Mouse (Mus musculus): ENCODE data around the gene Bahcc1.
A peak's percentile ranks its signal among the peaks of the same experiment; 100 is the strongest.

Gene Bahcc1

DNA sequence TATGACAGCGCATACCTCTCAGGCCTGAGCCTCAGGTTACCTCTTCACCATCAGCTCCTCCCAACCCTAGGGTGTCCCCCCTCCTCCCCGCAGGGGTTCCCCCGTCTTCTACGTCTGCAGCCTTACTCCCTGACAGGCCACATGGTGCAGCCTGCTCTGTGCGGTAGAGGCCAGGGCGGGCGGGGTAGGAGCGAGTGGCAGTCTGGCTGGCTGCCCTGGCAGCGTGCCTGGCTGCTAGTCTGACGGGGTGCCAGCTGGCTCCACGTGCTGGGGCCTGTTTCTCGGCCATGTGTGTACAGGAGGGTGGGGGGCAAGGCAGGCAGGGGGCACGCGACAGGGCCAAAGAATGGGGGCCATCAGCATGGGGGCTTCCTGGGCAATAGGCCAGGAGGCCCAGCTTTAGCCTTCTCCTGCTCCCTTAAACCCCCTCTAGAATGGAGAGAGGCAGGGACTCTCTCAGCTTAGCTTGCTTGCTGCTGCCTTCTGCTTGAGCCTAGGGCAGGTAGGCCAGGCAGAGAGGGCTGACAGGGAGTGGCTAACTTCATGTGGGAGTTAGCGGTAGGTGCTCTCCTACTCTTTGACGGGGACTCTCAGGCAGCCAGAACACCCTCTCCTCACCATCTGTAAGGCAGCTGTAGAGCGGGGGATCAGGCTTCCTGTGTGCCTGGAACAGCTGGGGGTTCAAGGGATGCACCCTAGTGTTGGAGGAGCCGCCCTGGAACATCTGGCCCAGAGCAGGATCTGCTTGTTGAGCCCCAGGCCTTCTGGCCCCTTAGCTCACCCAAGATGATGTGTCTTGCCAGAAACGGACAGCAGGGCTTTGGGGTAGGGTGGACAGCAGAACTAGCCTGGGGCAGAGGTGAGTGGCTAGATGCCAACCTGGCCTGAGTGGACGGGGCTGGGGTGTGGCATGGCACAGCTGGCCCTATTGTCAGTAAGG is 28.9 kb downstream of the Bahcc1 start:
- DNase-seq (ENCODE audit: low spot score) = peak; percentile 95

DNA sequence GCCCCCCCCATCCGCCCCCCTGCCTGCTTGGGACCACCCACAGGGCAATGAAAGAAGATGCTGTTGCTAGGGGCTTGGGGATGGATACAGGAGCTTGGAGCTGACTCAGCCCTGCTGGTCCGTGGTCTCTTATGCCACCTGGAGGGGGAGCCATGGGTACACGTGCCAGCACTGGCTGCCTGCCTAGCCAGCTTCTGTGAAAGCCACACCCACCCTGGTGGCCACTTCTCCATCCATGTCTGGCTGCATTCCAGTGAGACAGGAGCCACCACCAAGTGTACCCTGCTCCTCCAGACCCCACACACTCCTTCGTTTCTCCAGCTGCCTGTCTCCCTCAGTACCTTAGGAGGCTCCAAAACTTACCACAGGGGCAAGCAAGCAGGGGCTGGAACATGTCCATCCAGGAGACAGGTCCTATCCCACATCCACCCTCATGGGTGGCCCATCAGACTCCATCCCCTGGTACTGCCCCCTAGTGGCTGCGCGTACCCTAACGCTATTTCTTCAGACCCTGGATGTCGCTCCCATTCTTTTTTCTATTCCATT is 29.7 kb downstream of the Bahcc1 start:
- DNase-seq (ENCODE audit: low spot score) = peak; percentile 98

DNA sequence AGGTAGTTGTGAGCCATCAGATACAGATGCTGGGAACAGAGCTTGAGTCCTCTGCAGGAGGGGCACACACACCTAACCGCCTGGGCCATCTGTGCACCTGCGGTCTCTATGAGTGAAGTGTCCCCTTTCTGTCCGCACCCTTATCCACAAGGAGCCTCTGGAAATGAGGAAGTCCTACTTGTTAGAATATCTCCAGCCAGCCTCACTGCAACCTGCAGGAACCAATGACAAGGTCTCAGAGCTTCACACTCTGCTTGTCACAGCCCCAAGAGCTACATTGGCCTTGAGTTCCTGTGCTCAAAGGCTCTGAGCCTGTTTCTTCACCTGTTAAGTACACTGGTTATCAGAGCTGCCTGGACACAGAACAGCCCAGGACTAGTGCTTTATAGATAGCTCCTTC is 30.4 kb downstream of the Bahcc1 start:
- DNase-seq (ENCODE audit: low spot score) = no peak

DNA sequence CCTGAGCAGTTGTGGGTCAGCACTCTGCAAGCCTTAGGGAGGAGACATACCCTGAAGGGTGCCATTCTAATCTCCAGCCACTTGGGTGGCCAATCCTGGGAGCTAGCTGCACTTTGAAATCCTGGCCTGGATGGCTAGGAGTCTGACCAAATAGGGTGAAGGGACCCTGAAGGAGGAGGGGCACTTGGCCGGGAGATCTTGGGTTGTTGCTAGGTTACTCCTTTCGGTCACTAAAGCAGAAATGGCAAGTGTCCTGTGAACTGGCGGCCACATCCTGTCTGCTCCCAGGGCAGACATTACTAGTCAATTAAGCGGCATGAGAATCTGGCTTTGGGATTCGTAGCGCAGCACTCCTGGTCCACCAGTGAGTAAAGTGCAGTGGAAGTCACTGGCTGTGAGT is 31.3 kb downstream of the Bahcc1 start:
- peak; percentile 63 for DNase-seq (ENCODE audit: low spot score)

DNA sequence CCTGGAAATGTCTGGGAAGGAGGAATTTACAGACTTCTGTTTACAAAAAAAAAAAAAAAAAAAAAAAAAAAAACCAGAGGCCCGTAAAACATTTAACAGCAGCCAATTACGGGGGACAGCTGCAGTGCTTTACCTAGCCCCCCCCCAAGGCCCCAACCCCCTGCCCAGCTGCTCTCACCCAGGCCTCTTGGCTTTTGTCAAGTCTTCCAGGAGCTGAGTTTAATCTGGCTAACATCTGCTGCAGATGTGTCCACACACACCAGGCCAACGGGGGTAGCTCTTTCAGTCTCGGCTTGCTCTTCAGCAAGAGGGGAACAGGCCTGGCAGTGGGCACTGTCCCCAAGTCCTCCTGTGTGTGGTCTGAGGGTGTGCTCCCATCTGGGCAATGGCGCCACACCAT is 32.7 kb downstream of the Bahcc1 start:
- peak; percentile 59 for DNase-seq (ENCODE audit: low spot score)

DNA sequence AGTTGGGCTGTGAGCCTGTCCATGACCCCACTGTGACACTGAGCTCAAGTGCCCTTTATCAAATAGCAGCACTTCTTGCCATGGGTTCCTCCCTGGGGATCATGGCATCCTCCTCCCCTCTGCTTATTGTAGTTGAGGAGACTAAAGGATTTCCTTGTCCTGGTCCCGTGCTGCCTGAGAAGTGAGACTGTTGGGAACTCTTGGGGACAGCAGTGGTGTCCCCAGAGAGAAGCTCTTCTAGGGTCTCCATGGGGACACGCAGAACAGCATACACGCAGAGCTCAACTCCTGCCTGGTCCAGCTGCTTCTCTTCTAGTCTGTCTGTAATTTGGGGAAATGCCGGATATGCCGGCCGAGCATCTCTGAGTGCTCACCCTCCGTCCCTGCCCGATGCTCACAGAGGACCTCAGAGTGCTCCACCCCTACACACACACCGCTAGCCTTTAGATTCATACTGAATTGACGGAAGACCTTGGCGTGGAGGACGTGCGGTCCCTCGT is 33.6 kb downstream of the Bahcc1 start:
- DNase-seq (ENCODE audit: low spot score) = no peak

DNA sequence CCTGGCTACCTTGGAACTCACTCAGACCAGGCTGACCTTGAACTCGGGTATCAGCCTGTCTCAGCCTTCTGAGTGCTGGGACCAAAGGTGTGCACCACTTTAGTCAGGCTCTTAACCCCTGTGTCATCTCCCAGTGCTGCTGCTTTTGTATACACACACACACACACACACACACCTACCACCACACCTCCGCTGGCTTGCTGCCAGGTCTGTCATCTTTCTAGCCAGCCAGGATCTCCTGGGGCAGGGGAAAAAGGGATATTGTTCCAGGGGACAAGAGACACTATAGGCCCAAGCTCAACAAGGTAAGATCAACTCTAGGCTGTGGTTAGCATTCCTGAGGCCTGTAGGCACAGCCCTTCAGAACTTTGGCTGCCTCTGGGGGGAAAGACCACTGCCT is 34.5 kb downstream of the Bahcc1 start:
- DNase-seq (ENCODE audit: low spot score) = no peak

DNA sequence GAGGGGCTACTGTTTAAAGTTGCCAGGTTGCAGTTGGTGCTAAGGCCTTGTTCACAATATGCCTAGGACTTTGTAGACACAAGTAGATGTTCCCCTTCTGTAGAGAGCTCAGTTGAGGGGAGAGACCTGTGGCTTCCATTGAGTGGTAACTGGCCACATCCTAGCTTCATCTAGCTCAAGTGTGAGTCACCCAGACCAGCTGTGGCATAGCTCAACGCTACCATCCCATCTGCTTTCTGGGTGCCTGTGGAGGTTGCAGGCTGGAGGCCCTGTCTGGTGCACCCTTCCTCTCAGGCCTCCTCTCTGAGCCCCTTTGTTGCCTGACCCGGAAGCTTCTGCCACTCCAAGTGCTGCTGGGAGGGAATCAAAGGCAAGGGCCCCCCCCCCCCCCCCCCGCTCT is 34.9 kb downstream of the Bahcc1 start:
- peak; percentile 74 for DNase-seq (ENCODE audit: low spot score)

DNA sequence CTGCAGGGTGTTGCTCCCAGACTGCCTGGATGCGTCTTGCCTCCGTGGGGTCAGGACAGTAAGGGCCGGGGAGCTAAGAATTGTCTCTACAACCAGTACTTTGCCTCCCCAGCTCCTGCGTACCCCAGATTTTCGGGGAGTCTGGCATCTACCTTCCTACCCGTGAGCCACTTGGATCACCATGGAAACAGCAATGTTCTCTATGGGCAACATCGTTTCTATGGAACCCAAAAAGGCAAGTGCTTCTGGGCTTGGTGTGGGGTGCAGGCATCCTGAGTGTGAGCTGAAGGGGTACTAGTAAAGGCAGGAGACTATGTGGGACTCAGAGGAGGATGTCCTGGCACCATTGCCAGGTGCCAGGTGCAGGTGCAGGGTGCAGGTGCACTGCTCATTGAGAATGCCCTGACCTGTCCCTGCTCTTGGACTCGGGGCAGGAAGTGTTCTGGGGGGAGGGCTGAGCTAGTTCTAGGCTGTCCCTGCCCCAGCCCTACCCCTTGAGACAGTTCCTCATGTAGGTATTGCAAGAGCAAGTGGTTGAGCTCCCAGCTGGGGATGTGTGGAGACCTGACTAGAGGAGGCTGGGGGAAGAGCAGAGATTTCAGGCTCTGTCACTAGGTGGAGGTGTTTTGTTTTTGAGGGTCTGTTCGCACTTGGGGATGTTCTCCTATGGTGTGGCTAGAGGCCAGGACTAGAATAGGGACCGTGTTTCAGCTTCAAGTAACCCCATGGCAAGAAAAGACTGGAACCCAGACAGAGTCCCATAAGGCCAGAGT is 35.6 kb downstream of the Bahcc1 start:
- DNase-seq (ENCODE audit: low spot score) = peak; percentile 68

DNA sequence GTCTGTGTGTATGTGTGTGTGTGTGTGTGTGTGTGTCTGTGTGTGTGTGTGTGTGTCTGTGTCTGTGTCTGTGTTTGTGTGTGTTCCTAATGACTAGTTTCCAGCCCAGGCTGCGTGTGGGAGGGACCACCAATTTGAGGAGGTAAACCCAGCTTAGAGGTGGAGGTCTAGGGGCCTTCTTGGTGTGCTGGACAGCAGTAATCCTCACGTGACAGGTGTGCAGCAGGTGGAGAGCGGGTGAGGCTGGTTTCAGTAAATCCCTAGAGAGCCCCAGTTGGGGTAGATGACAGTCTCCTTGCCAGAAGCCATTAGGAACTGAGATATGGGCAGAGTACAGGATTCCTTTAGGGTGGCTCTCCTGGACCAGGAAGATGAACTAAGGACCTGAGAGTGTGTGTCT is 36.3 kb downstream of the Bahcc1 start:
- DNase-seq (ENCODE audit: low spot score) = no peak

DNA sequence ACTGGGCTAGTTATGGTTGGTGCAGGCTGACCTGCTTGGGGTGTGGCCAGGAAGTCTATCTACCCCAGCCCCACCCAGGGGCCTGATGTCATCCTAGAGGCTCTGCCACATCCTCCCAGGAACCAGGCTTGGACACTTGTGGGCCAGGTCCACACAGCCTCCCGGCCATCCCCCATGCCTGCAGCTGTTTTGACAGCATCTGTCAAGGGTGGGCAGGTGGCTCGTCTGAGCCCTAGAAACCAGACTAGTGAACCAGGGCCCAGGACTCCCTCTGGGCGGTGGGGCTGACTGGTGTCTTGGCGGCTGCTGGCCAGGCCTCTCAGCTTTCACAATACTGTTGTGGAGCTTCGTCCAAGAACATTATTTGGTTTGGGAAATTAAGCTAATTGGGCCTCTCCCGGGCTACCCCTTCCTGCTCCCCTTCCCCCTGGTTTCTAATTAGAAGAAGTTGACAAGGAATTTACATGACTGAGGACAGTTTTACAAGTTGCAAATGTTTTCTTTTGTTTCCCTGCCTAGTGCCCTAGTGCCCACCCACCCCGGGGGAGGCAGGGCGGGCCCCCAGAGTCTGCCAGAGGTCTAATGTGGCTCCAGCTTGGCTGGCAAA is 36.9 kb downstream of the Bahcc1 start:
- peak; percentile 86 for DNase-seq (ENCODE audit: low spot score)

DNA sequence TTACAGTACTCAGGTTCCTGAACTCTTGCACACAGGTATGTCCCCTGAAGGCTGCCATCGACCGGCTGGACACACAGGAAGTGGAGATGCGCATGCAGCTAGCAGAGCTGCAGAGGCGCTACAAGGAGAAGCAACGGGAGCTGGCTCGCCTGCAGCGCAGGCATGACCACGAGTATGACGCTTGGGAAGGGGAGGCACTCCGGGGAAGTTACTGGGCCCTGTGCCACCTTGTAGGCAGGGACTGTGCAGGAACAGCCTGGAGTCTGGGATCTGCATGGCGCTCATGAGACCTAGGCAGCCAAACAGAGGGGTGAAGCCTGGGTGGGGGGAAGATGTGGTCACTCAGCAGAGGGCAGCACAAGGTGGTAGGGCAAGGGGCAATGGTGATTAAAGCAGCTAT is 46.6 kb downstream of the Bahcc1 start:
- DNase-seq (ENCODE audit: low spot score) = peak; percentile 62

DNA sequence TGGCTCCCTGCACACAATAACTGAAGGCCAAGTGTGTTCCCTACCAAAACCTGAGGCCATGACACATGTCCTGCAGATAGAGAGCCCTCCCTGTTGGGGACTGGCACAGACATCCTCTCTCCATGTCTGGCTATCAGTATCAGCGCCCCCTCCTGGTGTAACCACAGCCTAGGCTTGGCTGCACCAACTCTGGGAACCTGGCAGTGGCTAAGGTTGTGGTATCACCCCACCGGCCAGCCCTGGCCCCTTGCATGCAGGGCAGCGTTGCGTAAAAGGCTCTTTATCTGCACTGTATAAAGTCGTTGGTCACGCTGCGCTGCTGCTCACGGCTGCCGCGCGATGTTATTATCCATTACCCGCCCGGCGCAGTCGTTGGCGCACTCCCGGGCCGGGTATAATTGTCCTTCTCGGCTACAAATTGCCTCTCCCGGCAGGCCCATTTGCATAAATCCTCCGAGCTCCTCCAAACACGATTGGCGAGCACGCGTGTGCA is 47.6 kb downstream of the Bahcc1 start:
- DNase-seq (ENCODE audit: low spot score) = peak; percentile 88

DNA sequence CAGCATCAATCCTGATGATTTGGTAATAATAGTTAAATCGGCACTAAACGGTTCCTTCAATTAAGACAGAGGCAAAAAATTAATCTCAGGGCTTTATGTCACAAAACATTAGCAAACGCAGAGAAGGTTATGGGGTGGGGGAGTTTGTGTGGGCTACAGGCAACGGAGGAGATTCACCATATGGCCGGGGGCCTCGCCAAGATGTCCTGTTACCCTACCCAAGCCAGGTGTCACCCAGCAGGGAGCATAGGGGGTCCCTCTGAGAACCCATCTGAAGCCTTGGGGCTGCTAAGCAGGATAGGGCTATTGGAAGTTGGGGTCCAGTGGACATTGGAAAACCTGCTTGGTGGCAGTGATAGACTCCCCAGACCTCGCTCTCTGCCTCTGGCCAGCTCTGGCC is 48.0 kb downstream of the Bahcc1 start:
- DNase-seq (ENCODE audit: low spot score) = no peak

DNA sequence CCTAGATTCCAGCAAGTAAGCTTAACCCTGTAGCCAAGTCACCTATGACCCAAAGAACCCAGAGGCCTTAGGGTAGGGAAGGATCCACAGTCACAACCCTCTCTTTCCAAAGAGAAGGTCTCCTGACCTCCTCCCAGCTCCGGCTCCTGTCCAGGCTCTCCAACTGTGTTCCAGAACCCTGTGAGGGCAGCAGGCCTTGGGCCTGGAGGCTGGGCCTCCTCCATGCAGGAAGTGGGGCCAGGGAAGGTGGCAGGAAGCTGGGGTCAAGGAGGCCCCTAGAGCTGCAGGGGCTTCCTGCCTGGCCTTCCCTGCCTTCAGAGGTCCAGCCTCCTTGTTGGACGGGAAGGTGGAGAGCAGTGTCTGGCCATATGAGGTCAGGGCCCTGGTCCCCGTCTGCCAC is 48.5 kb downstream of the Bahcc1 start:
- no peak for DNase-seq (ENCODE audit: low spot score)

DNA sequence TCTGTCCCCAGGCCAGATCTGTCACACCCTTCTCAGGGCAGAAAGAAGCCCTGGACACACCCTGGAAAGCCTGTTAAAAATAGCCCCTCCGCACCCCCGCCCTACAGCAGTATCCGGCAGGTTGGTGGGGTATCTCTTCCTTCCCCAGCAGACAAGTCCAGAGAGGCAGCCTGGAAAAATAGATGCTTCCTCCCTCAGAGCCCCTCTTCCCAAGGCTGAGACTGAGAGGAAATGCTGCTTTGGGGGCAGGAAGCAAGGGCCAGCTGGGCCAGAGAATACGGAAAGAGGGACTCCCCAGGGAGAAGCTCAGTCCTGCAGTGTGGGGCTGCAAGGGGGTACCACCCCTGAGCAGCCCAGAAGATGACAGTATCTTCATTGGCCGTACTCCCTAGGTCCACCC is 50.8 kb downstream of the Bahcc1 start:
- no peak for DNase-seq (ENCODE audit: low spot score)

DNA sequence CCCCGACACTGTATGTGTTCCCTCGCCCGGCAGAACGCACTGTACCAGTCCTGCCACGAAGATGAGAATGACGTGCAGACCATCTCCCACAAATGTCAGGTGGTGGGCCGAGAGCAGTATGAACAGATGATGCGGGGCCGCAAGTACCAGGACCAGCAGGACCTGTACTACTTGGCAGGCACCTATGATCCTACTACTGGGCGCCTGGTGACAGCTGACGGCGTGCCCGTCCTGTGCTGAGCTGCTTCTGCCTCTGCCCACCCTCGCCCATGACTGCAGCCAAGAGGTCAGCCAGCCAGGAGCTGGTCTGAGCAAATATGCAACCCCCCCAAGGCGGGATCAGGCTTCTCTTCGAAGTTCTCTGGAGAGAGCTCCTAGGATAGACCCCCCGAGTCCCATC is 56.9 kb downstream of the Bahcc1 start:
- no peak for DNase-seq (ENCODE audit: low spot score)

DNA sequence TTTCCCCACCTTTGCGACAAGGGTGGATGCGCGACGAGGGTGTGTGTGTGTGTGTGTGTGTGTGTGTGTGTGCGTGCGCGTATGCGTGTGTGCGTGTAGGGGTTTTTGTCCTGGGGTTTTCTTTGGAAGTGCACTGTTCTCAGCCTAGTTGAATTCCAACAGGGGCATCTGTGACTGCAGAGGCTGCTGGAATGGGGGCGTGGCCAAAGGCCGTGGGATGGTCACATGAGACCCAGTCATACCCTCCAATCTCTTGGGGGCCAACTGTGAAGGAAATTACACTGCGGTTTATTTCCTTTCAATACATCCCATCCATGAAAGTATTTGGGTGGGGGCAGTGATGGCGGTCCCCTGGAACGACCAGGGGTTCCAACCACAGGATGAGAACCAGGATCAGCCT is 57.5 kb downstream of the Bahcc1 start:
- no peak for DNase-seq (ENCODE audit: low spot score)

DNA sequence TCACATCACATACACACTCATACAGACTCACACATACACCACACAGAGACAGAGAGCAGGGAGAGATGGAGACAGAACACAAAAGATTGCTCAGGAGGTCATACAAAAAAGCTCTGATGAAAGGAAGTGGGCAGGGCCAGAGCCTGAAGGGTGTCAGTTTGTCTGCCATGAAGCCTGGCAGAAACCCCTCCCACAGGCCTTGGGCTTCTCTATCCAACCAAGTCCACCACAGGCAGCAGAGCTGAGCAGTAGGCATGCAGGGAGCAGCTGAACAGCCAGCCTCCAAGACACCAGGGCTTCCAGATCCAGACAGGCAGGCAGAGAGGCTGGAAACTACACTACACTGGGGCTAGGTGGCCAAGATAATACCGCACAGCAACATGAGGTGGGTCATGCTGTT is 61.0 kb downstream of the Bahcc1 start:
- no peak for DNase-seq (ENCODE audit: low spot score)

DNA sequence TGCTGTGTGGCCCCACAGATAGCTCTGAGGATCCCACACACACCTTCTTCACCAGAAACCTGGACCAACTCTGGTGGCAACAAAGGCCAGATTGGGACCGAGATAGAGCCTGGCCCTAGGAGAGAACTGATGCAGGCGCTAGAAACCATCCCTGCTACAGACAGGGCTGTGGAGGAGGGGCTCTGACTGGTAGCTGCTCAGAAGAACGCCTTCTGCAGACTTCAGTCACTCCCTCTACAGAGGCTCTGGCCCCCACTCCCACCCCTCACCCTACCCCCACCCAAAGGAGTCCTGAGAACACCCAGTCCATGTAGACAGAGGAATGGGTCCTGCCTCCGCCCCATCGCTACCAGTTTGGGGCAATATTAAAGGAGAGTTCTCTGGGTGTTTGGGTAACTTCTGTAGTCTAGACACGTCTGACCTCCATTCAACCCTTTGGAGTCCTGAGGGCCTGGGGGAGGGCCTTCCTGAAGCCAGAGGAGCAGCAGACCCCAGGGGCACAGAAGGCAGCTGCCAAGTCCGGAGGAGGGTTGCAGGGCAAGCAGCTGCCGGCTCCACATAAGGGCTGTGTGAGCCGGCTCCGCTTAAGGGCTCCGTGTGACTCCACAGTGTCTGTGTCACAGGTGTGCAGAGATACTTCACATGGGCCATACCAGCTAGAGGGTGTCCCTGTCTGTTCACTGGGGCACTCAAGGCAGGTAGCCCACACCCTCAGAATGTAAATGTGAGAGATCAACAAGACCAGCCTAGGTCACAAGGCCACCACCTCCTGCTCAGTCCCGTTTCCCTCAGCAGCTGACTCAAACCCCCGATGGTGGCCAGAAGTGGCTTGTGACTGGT is 63.8 kb downstream of the Bahcc1 start:
- DNase-seq (ENCODE audit: low spot score) = no peak

DNA sequence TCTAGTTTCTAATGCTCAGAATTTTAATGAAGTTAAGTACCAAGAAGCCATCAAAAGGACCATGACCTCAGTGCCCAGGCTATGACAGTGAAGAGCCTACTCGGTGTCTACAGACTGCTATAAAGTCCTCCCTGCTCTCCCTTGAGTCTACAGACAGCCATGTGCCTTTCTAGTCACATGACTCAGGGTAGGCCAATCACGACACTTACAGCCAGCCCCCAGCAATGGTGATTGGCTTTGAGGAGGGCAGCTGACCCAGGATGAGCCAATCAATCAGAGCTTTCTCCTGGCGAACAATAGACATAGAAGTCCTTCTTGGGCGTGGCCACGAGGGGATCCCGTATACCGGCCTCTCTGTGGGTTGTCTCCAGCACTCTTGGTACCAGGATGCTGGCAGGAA is 65.0 kb downstream of the Bahcc1 start:
- no peak for DNase-seq (ENCODE audit: low spot score)

Measured in MN1 (cell line).